20 mouse cellular contexts compared by ENCODE assay signal in the genomic region with DNA sequence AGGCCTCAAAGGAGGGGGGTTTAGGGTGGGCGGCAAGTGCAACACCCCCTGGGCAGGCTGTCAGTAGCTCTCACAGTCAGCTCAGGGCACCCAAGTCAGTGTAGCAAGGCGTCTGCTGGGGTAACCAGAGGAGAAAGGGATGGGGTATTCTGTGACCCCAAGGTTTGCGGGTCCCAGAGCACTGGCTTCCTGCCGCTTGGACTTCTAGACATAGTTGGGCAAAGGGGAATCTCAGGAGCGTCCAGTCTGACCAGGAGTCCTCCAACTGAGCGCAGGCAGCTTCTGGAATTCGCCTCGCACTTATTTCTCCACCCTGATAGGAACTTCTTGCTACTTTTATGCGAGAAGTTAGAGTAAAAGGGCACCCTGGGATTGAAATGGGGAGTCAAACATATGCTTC. TPM values are rescaled to one million over a fixed set of nuclear protein-coding genes. Genes with fewer than 3 reads are reported as not detected.
A peak's percentile ranks its signal among the peaks of the same experiment; 100 is the strongest.
DNase-seq lines count a peak whose midpoint lies in the region; ATAC-seq and TF ChIP-seq lines count a peak whose summit lies in the region.
"Had no signal": no experiment of that assay in that cellular context is flagged by ENCODE, and none has a peak within 500 bp of the region (broad histone marks: within the 10 kb centered on the region; RNA-seq: fewer than 3 reads in every experiment).

No protein-coding gene starts in this region.

- no peak for ATAC-seq in heart, embryonic 14.5 days (ENCODE audit: insufficient number of reproducible peaks, insufficient read depth, low FRiP score, low read depth)
- ATAC-seq in kidney, postnatal 0 days (replicated peaks; ENCODE audit: low FRiP score, low read depth): no peak
- ATAC-seq: intestine, embryonic 16.5 days had no signal

- no peaks in the 10 kb centered on the region for H3K9me3 ChIP-seq in heart, embryonic 14.5 days (ENCODE audit: control insufficient read depth, low read length)
- H3K9me3 ChIP-seq in kidney, postnatal 0 days (replicated peaks; ENCODE audit: low read length): no peaks in the 10 kb centered on the region
- H3K9me3 ChIP-seq: hindbrain, embryonic 13.5 days had no signal

- peak overlapping the region; percentile 56 for H3K4me2 ChIP-seq in heart, embryonic 14.5 days (ENCODE audit: low read length)
- H3K4me2 ChIP-seq in kidney, postnatal 0 days (ENCODE audit: low read length): peak overlapping the region; percentile 68
- H3K4me2 ChIP-seq: hindbrain, embryonic 13.5 days had no signal

- peak overlapping the region in 1 of 2 experiments; percentile 50; a peak in 1 of 4 replicates for H3K4me3 ChIP-seq in heart, embryonic 14.5 days (ENCODE audit: control insufficient read depth in 1 of 2, insufficient read depth in 1 of 2, low read depth in 1 of 2, low read length in 2 of 2)
- H3K4me3 ChIP-seq in kidney, postnatal 0 days (replicated peaks; ENCODE audit: low read depth, low read length): peak overlapping the region; percentile 71; the same call in 1 of the 2 replicates
- H3K4me3 ChIP-seq in testis, adult 2 months (ENCODE audit: control insufficient read depth, low read depth, low read length): no peak overlapping the region
- H3K4me3 ChIP-seq: hindbrain, embryonic 13.5 days had no signal

- intact Hi-C loops in heart, postnatal 14 days (cut with DNase I): loop anchor here (2.0 kb wide), 1 partner anchor 15 kb away; no protein-coding TSS in a partner anchor

- H3K9ac ChIP-seq in heart, embryonic 14.5 days (ENCODE audit: low read length): 0 out of 2 replicates have a peak overlapping the region, but pooled peaks have one; percentile 36
- 0 out of 2 replicates have a peak overlapping the region, but pooled peaks have one; percentile 35 for H3K9ac ChIP-seq in kidney, postnatal 0 days (ENCODE audit: low read depth, low read length)
- H3K9ac ChIP-seq: hindbrain, embryonic 13.5 days had no signal

- DNase-seq in embryo, embryonic 10.5 days (ENCODE audit: low spot score): peak; percentile 44
- no peak for DNase-seq in embryo, embryonic 11 days
- no peak for DNase-seq in heart, postnatal 14 days
- DNase-seq in kidney, postnatal 0 days (ENCODE audit: low spot score): no peak
- no peak for DNase-seq in kidney, postnatal 10 days
- no peak for DNase-seq in testis, postnatal 14 days (ENCODE audit: low spot score)
- DNase-seq: adrenal gland, postnatal 10 days; cerebellum, adult 2 months; left cerebral cortex, postnatal 4 days; midbrain, embryonic 14.5 days; right cerebral cortex, postnatal 25 days; thymus, postnatal 14 days had no signal

- no peak overlapping the region for H3K27ac ChIP-seq in heart, embryonic 14.5 days (replicated peaks in 1 of 2; ENCODE audit: control insufficient read depth in 1 of 2, insufficient read depth in 1 of 2, low read depth in 2 of 2, low read length in 2 of 2)
- H3K27ac ChIP-seq in kidney, postnatal 0 days: peak overlapping the region; percentile 58
- H3K27ac ChIP-seq in testis, adult 2 months (ENCODE audit: control insufficient read depth, insufficient read depth, low read depth, low read length): peak overlapping the region; percentile 23
- H3K27ac ChIP-seq: hindbrain, embryonic 13.5 days had no signal

- WGBS in heart, embryonic 14.5 days: 6% methylated on average over 9 of the region's 9 CpGs
- 22% methylated on average over 9 of the region's 9 CpGs for whole genome bisulfite sequencing in kidney, postnatal 0 days

- no peaks in the 10 kb centered on the region for H3K36me3 ChIP-seq in heart, embryonic 14.5 days (ENCODE audit: control insufficient read depth, insufficient read depth, low read length)
- H3K36me3 ChIP-seq in kidney, postnatal 0 days (ENCODE audit: insufficient read depth, low read length): no peaks in the 10 kb centered on the region
- H3K36me3 ChIP-seq in testis, adult 2 months (ENCODE audit: control insufficient read depth, insufficient read depth, low read length): no peaks in the 10 kb centered on the region
- H3K36me3 ChIP-seq: hindbrain, embryonic 13.5 days had no signal

- H3K27me3 ChIP-seq in heart, embryonic 14.5 days (ENCODE audit: control insufficient read depth, insufficient read depth, low read length): peaks cover 89% of the 10 kb centered on the region
- H3K27me3 ChIP-seq in kidney, postnatal 0 days (ENCODE audit: insufficient read depth, low read length): peaks cover 28% of the 10 kb centered on the region; the same call in 1 of the 2 replicates
- peaks cover 4% of the 10 kb centered on the region for H3K27me3 ChIP-seq in testis, adult 2 months (ENCODE audit: control insufficient read depth, insufficient read depth, low read length)

- no peak for TF ChIP-seq CTCF in kidney, postnatal 0 days (IDR thresholded peaks at IDR 0.05; ENCODE audit: low read depth)
- no peak for TF ChIP-seq CTCF in testis, adult 2 months (IDR thresholded peaks at IDR 0.05; ENCODE audit: control insufficient read depth, insufficient read depth, insufficient replicate concordance, low read depth, low read length)

- peaks cover 3 to 10% of the 10 kb centered on the region in 2 experiments; a peak in 3 of 4 replicates for H3K4me1 ChIP-seq in heart, embryonic 14.5 days (ENCODE audit: control insufficient read depth in 2 of 2, insufficient read depth in 2 of 2, low read length in 2 of 2)
- H3K4me1 ChIP-seq in kidney, postnatal 0 days (replicated peaks; ENCODE audit: insufficient read depth, low read length): 0 out of 2 replicates have a peak, but pooled peaks cover 6% of the 10 kb centered on the region
- peaks cover 15% of the 10 kb centered on the region for H3K4me1 ChIP-seq in testis, adult 2 months (ENCODE audit: control insufficient read depth, insufficient read depth, low read length)

- TF ChIP-seq POLR2A in testis, adult 2 months (IDR thresholded peaks at IDR 0.05; ENCODE audit: control insufficient read depth, low read depth, low read length): no peak

RNA-seq across cellular contexts. Expression of gene Wt1, which starts 2.4 kb away (rescaled TPM):
- polyA plus RNA-seq in heart, embryonic 14.5 days (2014; fragmentation: Nextera tagmentation; extraction: Ambion mirVana): 23.1 and 23.6 TPM in 2 replicates
- total RNA-seq in heart, postnatal 14 days (2021): 10 to 100 TPM; 13.0 to 13.8 TPM
- 93.6 and 95.7 TPM in 2 replicates for polyA plus RNA-seq in kidney, postnatal 0 days (2015; fragmentation: Nextera tagmentation; extraction: Ambion mirVana)
- polyA plus RNA-seq in testis, adult 2 months (2012; rRNA removed): 31.5 and 40.2 TPM in 2 replicates
- total RNA-seq: common myeloid progenitor, adult 5-6 weeks; gastrocnemius, adult 8-10 months had no signal
- polyA plus RNA-seq: cerebellum, adult 2 months; midbrain, embryonic 14.5 days had no signal

RNA-seq across cellular contexts. Expression of gene Gm11060, which starts 32.1 kb away (rescaled TPM):
- not detected in 2 replicates for polyA plus RNA-seq in heart, embryonic 14.5 days (2014; fragmentation: Nextera tagmentation; extraction: Ambion mirVana)
- total RNA-seq in heart, postnatal 14 days (2021): not detected
- polyA plus RNA-seq in kidney, postnatal 0 days (2015; fragmentation: Nextera tagmentation; extraction: Ambion mirVana): not detected in 2 replicates
- polyA plus RNA-seq in testis, adult 2 months (2012; rRNA removed): not detected in 2 replicates
- total RNA-seq: adrenal gland, postnatal 10 days; common myeloid progenitor, adult 5-6 weeks; gastrocnemius, adult 8-10 months; layer of hippocampus, adult 18-20 months; left cerebral cortex, postnatal 4 days had no signal
- polyA plus RNA-seq: cerebellum, adult 2 months; hindbrain, embryonic 13.5 days; intestine, embryonic 16.5 days; liver, embryonic 16.5 days; midbrain, embryonic 14.5 days had no signal

Comparison
In these comparisons a context has a peak if more than half of its experiments do, and no peak if none do; other contexts are left out.
1. H3K27ac ChIP-seq: peak in kidney, postnatal 0 days (single experiment) and testis, adult 2 months (single experiment); none in heart, embryonic 14.5 days (0 of 2).